Mouse (Mus musculus) liver, postnatal 0 days (tissue): ENCODE data around the gene Gpr173. TPM values are rescaled to one million over a fixed set of nuclear protein-coding genes. Genes with fewer than 3 reads are reported as not detected.

Source experiments
- ATAC-seq: fragments of 200-750 bp; cut with Nextera tagmentation; 2 replicates; pipeline ENCODE4 v1.8.0; 2017; ENCODE audit warnings: mild to moderate bottlenecking, moderate library complexity
- DNase-seq: peaks from one replicate; pipeline ENCODE4 v3.0.0-alpha.2; 2016
- H3K27ac ChIP-seq: fragments of 300-500 bp; sonication (generic); 2 replicates; pipeline ENCODE4 v1.5.1; 2014; ENCODE audit warnings: antibody characterized with exemption, moderate library complexity, mild to moderate bottlenecking, low read depth
- H3K27me3 ChIP-seq: fragments of 300-500 bp; sonication (generic); 2 replicates; pipeline ENCODE4 v1.6.1; 2014; ENCODE audit warnings: low read length, control low read depth, mixed read lengths; ENCODE audit not compliant: insufficient read depth
- H3K36me3 ChIP-seq: fragments of 300-500 bp; sonication (generic); replicated peaks from 2 replicates; pipeline ENCODE4 v1.6.1; 2014; ENCODE audit warnings: mild to moderate bottlenecking, control low read depth, low read length, moderate library complexity, mixed read lengths; ENCODE audit not compliant: insufficient read depth
- H3K4me1 ChIP-seq: fragments of 300-500 bp; sonication (generic); 2 replicates; pipeline ENCODE4 v1.6.1; 2014; ENCODE audit warnings: antibody characterized with exemption, mild to moderate bottlenecking, control low read depth; ENCODE audit not compliant: insufficient read depth
- H3K4me2 ChIP-seq: fragments of 300-500 bp; sonication (generic); 2 replicates; pipeline ENCODE4 v1.6.1; 2014; ENCODE audit warnings: low read depth, mild to moderate bottlenecking, low read length, moderate library complexity, mixed read lengths
- H3K4me3 ChIP-seq: fragments of 300-500 bp; sonication (generic); 2 replicates; pipeline ENCODE4 v1.5.1; 2014; ENCODE audit warnings: low read depth, low read length
- H3K9ac ChIP-seq: fragments of 300-500 bp; sonication (generic); replicated peaks from 2 replicates; pipeline ENCODE4 v1.6.1; 2014; ENCODE audit warnings: mild to moderate bottlenecking, moderate library complexity
- H3K9me3 ChIP-seq: fragments of 300-500 bp; sonication (generic); 2 replicates; pipeline ENCODE4 v1.6.1; 2016; ENCODE audit warnings: mild to moderate bottlenecking, control low read depth, low read length, mixed read lengths
- CTCF ChIP-seq: sonication (generic); IDR thresholded peaks from 2 replicates; pipeline ENCODE4 v1.5.1; 2016; ENCODE audit warnings: antibody characterized with exemption, low read depth
- EP300 ChIP-seq: IDR thresholded peaks from 2 replicates; pipeline ENCODE4 v1.6.1; 2016; ENCODE audit warnings: antibody characterized with exemption, low read depth, mild to moderate bottlenecking
- WGBS: fragments of 180-500 bp; shearing (Covaris S2); extraction: QIAGEN DNeasy Blood & Tissue Kit; methylation state at CpG from one replicate; pipeline ENCODE4 v1.1.7; 2014; ENCODE audit not compliant: insufficient replicate concordance; 5-methylcytosine and 5-hydroxymethylcytosine counted together
- polyA plus RNA-seq: library from polyadenylated mRNA; unstranded; fragments of >200 nt; fragmentation: Nextera tagmentation; extraction: Ambion mirVana; gene quantifications from 2 replicates; pipeline ENCODE4 v1.2.1, GENCODE M21; 2015

Gpr173 gene
- polyA plus RNA-seq, 1 experiment from 2014 or later = not detected

DNA sequence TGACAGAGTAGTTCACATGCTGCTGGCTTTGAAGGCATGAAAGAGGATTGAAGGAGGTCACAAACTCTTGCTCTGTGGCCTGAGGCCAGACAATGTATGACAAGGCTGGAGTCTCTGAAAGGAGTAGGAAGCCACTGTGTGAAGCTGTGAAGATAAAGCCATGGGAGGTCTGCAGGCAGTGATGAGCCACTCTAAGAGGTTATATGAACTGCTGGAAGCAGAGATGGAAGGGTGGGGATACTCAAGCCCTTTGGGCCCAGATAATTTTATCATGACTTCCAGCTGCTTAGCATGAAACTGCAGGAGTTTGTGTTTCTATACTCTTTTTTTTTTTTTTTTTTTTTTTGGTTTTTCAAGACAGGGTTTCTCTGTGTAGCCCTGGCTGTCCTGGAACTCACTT is 61.1 kb downstream of the Gpr173 start:
- Histone ChIP-seq H3K27me3 (no peaks in the 10 kb centered on the region), H3K4me2 (no peak overlapping the region), H3K36me3 (no peaks in the 10 kb centered on the region), H3K9me3 (no peaks in the 10 kb centered on the region), H3K4me1 (0 out of 2 replicates have a peak, but pooled peaks cover 2% of the 10 kb centered on the region), H3K27ac (peak overlapping the region; percentile 62), H3K9ac (no peak overlapping the region), H3K4me3 (no peak overlapping the region)
- no peak for TF ChIP-seq CTCF
- peak; percentile 96 for TF ChIP-seq EP300
- DNase-seq (peak; percentile 29), ATAC-seq (peak; percentile 99)

DNA sequence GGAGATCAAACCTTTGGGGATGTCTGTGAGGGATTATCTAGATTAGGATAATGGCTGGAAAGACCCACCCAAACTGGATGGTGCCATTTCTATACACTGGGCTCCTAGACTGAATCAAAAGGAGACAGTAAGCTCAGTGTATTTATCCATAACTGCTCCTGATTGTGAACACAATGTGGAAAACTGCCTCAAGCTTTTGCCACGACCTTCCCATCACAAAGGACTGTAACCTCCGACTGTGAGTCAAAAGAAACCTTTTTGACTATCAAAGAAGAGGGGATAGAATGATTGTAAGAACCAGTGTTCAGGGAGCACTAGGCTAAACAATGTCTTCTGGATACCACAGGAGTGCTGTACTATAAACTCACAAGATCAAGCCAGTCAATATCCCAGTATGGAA is 62.3 kb downstream of the Gpr173 start:
- ATAC-seq = no peak
- H3K4me3 ChIP-seq = no peak overlapping the region
- H3K9me3 ChIP-seq = no peaks in the 10 kb centered on the region
- H3K27me3 ChIP-seq = no peaks in the 10 kb centered on the region
- no peaks in the 10 kb centered on the region for H3K36me3 ChIP-seq
- TF ChIP-seq CTCF (no peak), EP300 (no peak)
- WGBS = 82% methylated on average over 2 of the region's 2 CpGs
- peak overlapping the region; percentile 62 for H3K27ac ChIP-seq
- H3K4me2 ChIP-seq = no peak overlapping the region
- DNase-seq = no peak
- H3K9ac ChIP-seq = no peak overlapping the region
- 0 out of 2 replicates have a peak, but pooled peaks cover 2% of the 10 kb centered on the region for H3K4me1 ChIP-seq

Other genes with a start within 250 kb of the Gpr173 start
- 3.0 and 3.7 TPM in 2 replicates for gene Iqsec2, start 224.4 kb downstream of the Gpr173 start, polyA plus RNA-seq
- gene Kdm5c, start 135.7 kb downstream of the Gpr173 start, polyA plus RNA-seq = 7.2 and 9.8 TPM in 2 replicates
- 2.4 TPM in 2 replicates for gene Kantr, start 41.2 kb downstream of the Gpr173 start, polyA plus RNA-seq
- gene Tspyl2, start 26.3 kb downstream of the Gpr173 start, polyA plus RNA-seq = 3.4 and 3.9 TPM in 2 replicates
- gene Cldn34a, start 194.6 kb upstream of the Gpr173 start, polyA plus RNA-seq = not detected in 2 replicates